Mouse (Mus musculus): ENCODE data around the gene Acox2.

Gene Acox2

DNA sequence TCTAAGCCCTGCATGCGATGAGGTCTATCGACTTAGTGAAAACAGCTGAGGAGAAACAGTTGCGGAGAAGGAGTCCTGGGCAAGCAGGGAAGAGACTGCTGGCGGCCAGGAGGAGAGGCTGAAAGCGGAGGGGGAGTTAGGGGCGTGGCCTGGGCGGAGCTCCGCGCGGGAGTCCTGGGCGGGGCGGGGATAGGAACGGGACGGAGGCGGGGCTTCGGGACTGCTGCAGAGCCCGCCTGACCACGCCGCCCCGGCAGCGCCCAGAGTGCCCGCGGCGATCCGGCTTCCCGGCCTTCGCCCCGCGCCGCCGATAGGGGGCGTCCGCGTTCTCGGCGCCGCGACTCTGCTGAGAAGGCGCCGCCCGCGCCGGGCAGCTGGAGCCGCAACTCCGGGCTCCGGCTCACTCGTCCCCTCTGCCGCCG is 45.3 kb downstream of the Acox2 start, which contains the start of gene Kctd6:
Gene Kctd6 (plus strand): TSS at position 338 of the 422 bp plus-strand sequence.
- DNase-seq (ENCODE audit: low spot score) = peak; percentile 94

DNA sequence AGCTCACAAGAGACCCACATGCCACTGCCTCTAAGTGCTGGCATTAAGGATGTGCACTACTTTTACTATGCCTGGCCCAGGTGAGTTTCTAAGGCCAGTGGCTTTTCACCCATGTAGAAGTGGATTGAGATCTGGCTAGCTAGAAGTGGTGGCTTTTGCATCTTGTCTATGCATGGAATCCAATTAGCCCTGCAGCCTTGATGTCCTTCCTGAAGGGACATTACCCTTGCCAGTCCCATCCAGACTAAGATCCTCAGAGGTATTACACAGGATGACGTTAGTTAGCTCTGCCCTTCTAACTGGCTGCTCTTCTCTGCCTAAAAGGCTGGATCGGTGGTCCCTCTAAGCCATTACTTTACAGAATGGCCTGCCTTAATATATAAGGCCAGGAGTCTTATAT is 46.2 kb downstream of the Acox2 start:
- DNase-seq (ENCODE audit: low spot score) = no peak

DNA sequence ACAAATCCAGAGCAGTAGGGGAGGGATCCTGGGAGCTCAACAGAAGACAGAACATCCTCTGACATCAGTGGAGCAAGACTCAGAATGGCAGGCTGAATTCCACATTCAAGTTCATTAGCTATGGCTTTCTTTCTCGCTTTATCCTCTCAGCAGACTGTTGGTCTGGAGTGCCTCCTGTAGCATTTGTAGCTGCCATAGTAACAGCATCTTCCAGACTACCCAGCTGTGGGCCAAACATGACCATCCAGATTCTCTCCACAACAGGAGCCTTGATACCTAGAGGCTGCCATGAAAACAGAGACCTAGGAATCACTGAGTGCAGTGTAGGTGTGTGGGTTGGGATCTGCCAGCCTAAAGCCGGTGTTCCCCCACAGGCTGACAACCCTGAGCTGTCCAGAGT is 49.3 kb downstream of the Acox2 start:
- no peak for DNase-seq (ENCODE audit: low spot score)

GRCm38 (mm10) chr14:8208876-8209275 is 50.3 kb downstream of the Acox2 start:
- no peak for DNase-seq (ENCODE audit: low spot score)

DNA sequence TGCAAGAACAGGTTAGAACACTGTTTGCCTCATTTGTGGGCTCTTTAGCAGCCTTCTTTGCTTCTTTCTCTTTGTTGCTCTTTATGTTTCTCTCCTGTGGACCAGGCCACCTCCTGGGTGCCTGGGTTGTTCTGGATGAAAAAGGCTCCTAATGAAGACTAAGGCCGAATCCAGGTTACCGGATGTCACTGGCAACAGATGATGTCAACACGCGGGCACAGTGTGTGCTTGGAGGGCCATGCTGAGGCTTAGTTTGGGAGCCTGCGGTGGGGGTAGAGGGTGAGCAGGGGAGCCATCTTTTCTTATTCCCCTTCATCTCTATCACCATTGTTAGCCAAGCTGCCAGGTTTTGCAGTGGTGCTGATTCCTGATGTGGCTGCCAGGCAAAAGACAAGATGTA is 51.6 kb downstream of the Acox2 start:
- no peak for DNase-seq (ENCODE audit: low spot score)

DNA sequence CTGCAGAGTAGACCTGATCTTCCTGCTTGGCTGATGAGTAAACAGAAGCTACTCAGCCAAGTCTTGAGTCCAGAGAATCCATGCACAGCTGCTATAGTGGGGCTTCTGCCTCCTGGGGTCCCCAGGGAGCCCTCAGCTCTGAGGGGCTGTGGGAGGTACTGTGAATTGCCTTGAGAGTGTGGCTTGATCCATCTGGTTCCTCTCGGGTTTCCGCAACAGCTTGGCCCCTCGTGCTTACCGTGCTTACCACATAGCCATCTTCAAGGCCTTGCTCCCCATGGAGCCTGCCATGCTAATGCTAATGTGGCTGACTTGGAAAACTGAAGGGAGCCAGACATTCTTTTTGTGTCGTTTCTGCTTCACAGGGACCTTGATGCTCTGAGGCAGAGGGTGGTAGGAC is 52.0 kb downstream of the Acox2 start:
- DNase-seq (ENCODE audit: low spot score) = peak; percentile 47

DNA sequence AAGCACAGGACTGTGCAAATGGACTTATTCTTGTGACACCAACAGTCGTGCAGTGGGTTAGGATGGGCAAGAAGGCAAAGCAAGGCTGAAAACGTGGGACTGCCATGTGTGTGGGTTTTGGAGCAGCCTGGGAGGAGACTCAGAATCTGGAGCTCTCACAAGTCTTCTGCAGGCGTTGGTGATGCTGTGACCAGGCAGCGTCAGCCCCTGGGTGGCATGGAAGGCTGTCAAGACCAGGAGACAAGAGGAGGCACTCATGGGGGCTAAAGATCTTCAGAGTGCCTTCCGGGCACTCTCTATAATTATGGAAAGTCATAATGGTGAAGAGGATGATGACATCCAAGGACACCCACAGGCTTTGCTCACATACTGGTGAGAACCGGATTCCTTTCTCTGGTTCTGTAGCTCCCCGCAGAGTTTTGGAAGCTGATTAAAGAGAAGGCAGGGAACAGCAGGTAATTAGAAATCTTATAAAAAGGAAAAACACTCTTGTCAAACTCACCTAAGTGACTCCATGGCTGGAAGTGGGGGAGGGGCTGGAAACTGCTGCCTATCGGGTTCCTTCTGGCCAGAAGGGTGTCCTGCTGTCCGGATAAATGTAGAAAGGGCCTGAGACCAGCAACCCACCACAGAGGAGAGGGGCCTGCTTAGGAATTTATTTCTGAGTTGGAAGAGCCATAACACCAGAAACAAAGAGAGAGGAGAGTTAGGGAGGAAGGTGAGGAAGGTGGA is 52.8 kb downstream of the Acox2 start:
- DNase-seq (ENCODE audit: low spot score) = no peak

DNA sequence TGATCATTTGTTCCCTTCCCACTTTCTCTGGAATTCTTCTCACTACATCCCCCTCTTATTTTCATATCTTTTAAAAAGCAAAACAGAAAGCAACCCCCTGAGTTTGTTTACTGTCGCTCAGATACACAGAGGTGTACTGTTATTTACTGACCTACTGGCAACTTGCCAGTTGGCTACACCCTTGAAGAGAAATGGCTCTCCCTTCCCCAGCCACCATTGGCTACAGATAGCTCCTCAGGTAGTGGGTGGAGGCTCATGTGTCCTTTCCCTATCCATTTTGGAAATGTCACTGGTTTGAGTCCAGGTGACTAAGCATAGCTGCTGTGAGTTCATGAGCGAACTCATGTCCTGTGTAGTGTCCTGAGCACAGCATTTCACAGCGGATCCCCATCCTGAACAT is 57.4 kb downstream of the Acox2 start:
- DNase-seq (ENCODE audit: low spot score) = no peak

GRCm38 (mm10) chr14:8200769-8201168 is 58.4 kb downstream of the Acox2 start:
- DNase-seq (ENCODE audit: low spot score) = no peak

GRCm38 (mm10) chr14:8192727-8193126 is 66.4 kb downstream of the Acox2 start:
- DNase-seq (ENCODE audit: low spot score) = no peak

DNA sequence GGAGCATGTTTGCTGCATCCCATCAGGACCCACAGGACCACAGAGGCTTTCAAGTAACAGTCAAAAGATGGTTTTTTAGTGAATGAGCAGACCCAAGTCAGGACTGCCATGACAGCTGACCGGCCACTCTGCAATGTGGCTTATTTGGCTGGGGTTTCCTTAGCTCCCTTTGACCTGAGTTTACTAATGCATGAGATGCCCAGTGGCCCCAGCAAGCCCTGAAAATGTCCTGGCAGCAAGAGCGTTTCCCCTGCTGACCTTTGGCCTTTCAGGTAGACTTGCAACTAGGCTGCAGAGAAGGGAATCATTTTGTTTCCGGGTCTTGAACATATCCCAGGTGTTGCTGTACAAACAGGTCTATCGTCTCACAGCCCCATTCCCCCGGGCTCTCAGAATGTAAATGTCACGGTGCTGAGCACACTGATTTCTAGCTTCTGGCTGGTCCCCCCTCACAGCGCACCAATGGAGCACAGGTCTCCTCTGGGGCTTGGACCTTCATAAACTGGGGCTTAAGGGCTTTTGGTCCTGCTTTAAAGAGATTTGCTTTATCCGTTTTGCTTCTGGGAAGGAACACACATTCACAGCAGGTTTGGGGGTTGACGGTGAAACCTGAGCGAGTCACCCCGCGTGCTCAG is 67.7 kb downstream of the Acox2 start:
- DNase-seq (ENCODE audit: low spot score) = no peak

DNA sequence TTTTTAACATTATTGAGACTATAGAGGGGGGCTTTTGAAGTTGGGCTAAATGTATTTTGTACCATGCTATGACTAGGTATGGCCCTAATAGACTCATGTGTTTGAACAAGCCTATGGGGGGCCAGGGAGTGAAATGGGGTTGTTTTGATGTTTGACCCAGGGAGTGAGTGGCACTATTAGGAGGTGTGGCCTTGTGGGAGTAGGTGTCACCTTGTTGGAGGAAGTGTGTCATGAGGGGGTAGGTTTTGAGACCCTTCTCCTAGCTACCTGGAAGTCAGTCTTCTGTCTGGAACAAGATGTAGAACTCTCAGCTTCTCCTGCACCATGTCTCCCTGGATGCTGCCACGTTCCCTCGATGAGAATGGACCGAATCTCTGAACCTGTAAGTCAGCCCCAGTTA is 68.6 kb downstream of the Acox2 start:
- DNase-seq (ENCODE audit: low spot score) = no peak

- no peak for DNase-seq (ENCODE audit: low spot score)
Measured at GRCm38 (mm10) chr14:8186278-8187045, 72.7 kb downstream of the Acox2 start.

- DNase-seq (ENCODE audit: low spot score) = no peak
Measured at GRCm38 (mm10) chr14:8183330-8183729, 75.8 kb downstream of the Acox2 start.

DNA sequence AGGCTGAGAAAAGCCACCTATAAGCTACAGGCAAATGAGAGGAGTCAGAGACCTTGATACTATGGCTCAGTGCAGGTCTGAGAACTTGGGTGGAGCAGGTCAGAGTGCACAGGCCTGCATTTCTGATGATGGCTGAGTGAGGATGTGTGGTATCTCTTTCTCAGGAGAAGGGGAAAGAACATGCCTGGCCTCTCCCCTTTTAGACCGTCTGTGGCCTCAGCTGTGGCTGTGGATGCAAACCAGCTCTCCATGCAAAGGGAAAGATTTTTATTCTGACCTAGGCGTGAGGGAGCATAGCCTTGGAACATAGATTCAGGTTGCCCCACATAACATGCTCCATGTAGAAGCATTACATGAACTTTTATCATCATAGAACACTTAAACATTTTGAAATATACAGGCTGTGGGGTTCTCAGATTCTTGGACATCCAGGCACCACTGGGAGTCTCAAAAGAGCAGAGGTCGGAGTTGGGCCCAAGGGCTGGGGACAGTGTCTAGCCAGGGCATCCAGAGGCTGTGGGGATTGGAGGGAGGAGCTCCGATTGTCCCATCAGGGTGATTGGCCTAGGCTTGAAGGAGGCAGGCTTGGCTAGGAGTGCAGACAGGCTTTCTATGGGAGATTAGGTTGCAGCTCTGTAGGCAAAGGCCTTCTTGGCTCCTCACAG is 78.7 kb downstream of the Acox2 start:
- DNase-seq (ENCODE audit: low spot score) = no peak

GRCm38 (mm10) chr14:8176251-8176650 is 82.9 kb downstream of the Acox2 start:
- peak; percentile 60 for DNase-seq (ENCODE audit: low spot score)

Measured in embryo, embryonic 10 days (tissue).